In genomic region chr6:93445124-93445523, GRCm38 (mm10) we compare ENCODE assay signal across 10 mouse cellular contexts.
DNase-seq lines count a peak whose midpoint lies in the region; ATAC-seq and TF ChIP-seq lines count a peak whose summit lies in the region.
"Had no signal": no experiment of that assay in that cellular context is flagged by ENCODE, and none has a peak within 500 bp of the region (broad histone marks: within the 10 kb centered on the region; RNA-seq: fewer than 3 reads in every experiment).

No protein-coding gene starts in this region.

- H3K27me3 ChIP-seq in heart, postnatal 0 days (ENCODE audit: control insufficient read depth, insufficient read depth, low read length): no peaks in the 10 kb centered on the region
- H3K27me3 ChIP-seq in heart, embryonic 11.5 days (ENCODE audit: control insufficient read depth, insufficient read depth, low read length): no peaks in the 10 kb centered on the region
- no peaks in the 10 kb centered on the region for H3K27me3 ChIP-seq in midbrain, embryonic 13.5 days
- H3K27me3 ChIP-seq: heart, embryonic 15.5 days; midbrain, embryonic 12.5 days had no signal

- no peak overlapping the region for H3K4me3 ChIP-seq in heart, postnatal 0 days (ENCODE audit: low read depth, low read length)
- no peak overlapping the region for H3K4me3 ChIP-seq in heart, embryonic 11.5 days (ENCODE audit: low read depth, low read length)
- no peak overlapping the region for H3K4me3 ChIP-seq in midbrain, embryonic 13.5 days (replicated peaks)
- H3K4me3 ChIP-seq: heart, embryonic 15.5 days; midbrain, embryonic 12.5 days had no signal

- no peak overlapping the region for H3K4me2 ChIP-seq in heart, postnatal 0 days (ENCODE audit: low read depth, low read length)
- no peak overlapping the region for H3K4me2 ChIP-seq in heart, embryonic 11.5 days
- H3K4me2 ChIP-seq in midbrain, embryonic 13.5 days (replicated peaks): no peak overlapping the region
- H3K4me2 ChIP-seq: heart, embryonic 15.5 days had no signal

- peak; percentile 8; the same call in 1 of the 2 replicates for ATAC-seq in heart, postnatal 0 days (ENCODE audit: insufficient read depth, low read depth)
- no peak for ATAC-seq in heart, embryonic 11.5 days (replicated peaks; ENCODE audit: insufficient number of reproducible peaks, low FRiP score, low TSS enrichment)
- no peak for ATAC-seq in midbrain, embryonic 13.5 days

- H3K36me3 ChIP-seq in heart, postnatal 0 days (replicated peaks; ENCODE audit: control insufficient read depth, insufficient read depth, low read length): no peaks in the 10 kb centered on the region
- H3K36me3 ChIP-seq in heart, embryonic 11.5 days (ENCODE audit: control insufficient read depth, insufficient read depth, low read length): no peaks in the 10 kb centered on the region
- H3K36me3 ChIP-seq in midbrain, embryonic 13.5 days: no peaks in the 10 kb centered on the region
- H3K36me3 ChIP-seq: heart, embryonic 15.5 days; midbrain, embryonic 12.5 days had no signal

- WGBS in heart, postnatal 0 days: 50% methylated on average over 5 of the region's 5 CpGs
- WGBS in heart, embryonic 11.5 days (ENCODE audit: insufficient replicate concordance): 59% methylated on average over 5 of the region's 5 CpGs
- WGBS in midbrain, embryonic 13.5 days: 68% methylated on average over 5 of the region's 5 CpGs

- no peaks in the 10 kb centered on the region for H3K9me3 ChIP-seq in heart, postnatal 0 days (replicated peaks; ENCODE audit: control insufficient read depth, low read length)
- no peaks in the 10 kb centered on the region for H3K9me3 ChIP-seq in heart, embryonic 11.5 days (replicated peaks; ENCODE audit: control insufficient read depth, low read length)
- no peaks in the 10 kb centered on the region for H3K9me3 ChIP-seq in midbrain, embryonic 13.5 days
- H3K9me3 ChIP-seq: heart, embryonic 15.5 days; midbrain, embryonic 12.5 days had no signal

- peaks cover 12% of the 10 kb centered on the region; the same call in 1 of the 2 replicates for H3K4me1 ChIP-seq in heart, postnatal 0 days (ENCODE audit: control insufficient read depth, insufficient read depth)
- peaks cover 3% of the 10 kb centered on the region; the same call in 1 of the 2 replicates for H3K4me1 ChIP-seq in heart, embryonic 11.5 days (ENCODE audit: control insufficient read depth, insufficient read depth, low read length)
- H3K4me1 ChIP-seq in midbrain, embryonic 13.5 days (replicated peaks): peaks cover 11% of the 10 kb centered on the region

- no peak for TF ChIP-seq EP300 in heart, postnatal 0 days (IDR thresholded peaks at IDR 0.05; ENCODE audit: low read depth)

- TF ChIP-seq CTCF in heart, postnatal 0 days (IDR thresholded peaks at IDR 0.05; ENCODE audit: low read depth): peak; percentile 57

- H3K27ac ChIP-seq in heart, postnatal 0 days (ENCODE audit: low read depth): no peak overlapping the region
- H3K27ac ChIP-seq in heart, embryonic 11.5 days (ENCODE audit: low read depth, low read length): no peak overlapping the region
- H3K27ac ChIP-seq in midbrain, embryonic 13.5 days: no peak overlapping the region
- H3K27ac ChIP-seq: heart, embryonic 15.5 days had no signal

- no peak overlapping the region for H3K9ac ChIP-seq in heart, postnatal 0 days (replicated peaks; ENCODE audit: low read depth, low read length)
- no peak overlapping the region for H3K9ac ChIP-seq in heart, embryonic 11.5 days (ENCODE audit: low read depth, low read length)
- no peak overlapping the region for H3K9ac ChIP-seq in midbrain, embryonic 13.5 days (replicated peaks)
- H3K9ac ChIP-seq: heart, embryonic 15.5 days; midbrain, embryonic 12.5 days had no signal

- peak; percentile 59 for DNase-seq in heart, postnatal 0 days (ENCODE audit: low spot score)
- DNase-seq in urinary bladder, postnatal 25 days (ENCODE audit: low spot score): peak; percentile 4
- no peak for DNase-seq in urinary bladder, adult 18-20 months (ENCODE audit: low spot score in 2 of 2)
- peak; percentile 13 to 32 for DNase-seq in kidney, adult 8-10 months
- DNase-seq in testis, postnatal 14 days (ENCODE audit: low spot score): peak; percentile 11
- DNase-seq in spleen, adult 18-20 months: no peak

Comparison
In these comparisons a context has a peak if more than half of its experiments do, and no peak if none do; other contexts are left out.
1. DNase-seq: peak in heart, postnatal 0 days (single experiment), urinary bladder, postnatal 25 days (single experiment), kidney, adult 8-10 months (2 of 2) and testis, postnatal 14 days (single experiment); none in urinary bladder, adult 18-20 months (0 of 2) and spleen, adult 18-20 months (0 of 2).